Mouse (Mus musculus): ENCODE measurements around the gene Cspg5. TPM values are rescaled to one million over a fixed set of nuclear protein-coding genes. Genes with fewer than 3 reads are reported as not detected.

Cspg5 gene
- total and polyA plus RNA-seq, 3 experiments = 0.40 to 0.72 (median 0.49) TPM

GRCm38 (mm10) chr9:110244567-110244888 is 945 bp downstream of the Cspg5 start:
- DNase-seq (ENCODE audit: extremely low read depth) = no peak
- Histone ChIP-seq H3K36me3 (replicated peaks in 1 of 2; ENCODE audit: control insufficient read depth in 1 of 2, insufficient read depth in 1 of 2, low read length in 1 of 2) (peaks cover 17 to 66% of the 10 kb centered on the region in 2 experiments), H3K79me2 (replicated peaks; ENCODE audit: control insufficient read depth, extremely low read depth, insufficient read depth, poor library complexity, severe bottlenecking) (no peaks in the 10 kb centered on the region), H3K27me3 (replicated peaks) (no peaks in the 10 kb centered on the region), H3K4me2 (ENCODE audit: insufficient read depth, low read depth, poor library complexity, severe bottlenecking) (no peak overlapping the region), H3K27ac (ENCODE audit: insufficient read depth, low read depth) (no peak overlapping the region), H3K4me1 (ENCODE audit: control insufficient read depth in 1 of 2, insufficient read depth in 2 of 2) (peaks cover 0 to 6% of the 10 kb centered on the region in 2 experiments; a peak in 2 of 4 replicates), H3K9ac (ENCODE audit: insufficient read depth, low read depth) (no peak overlapping the region), H3K9me3 (replicated peaks; ENCODE audit: low read length) (peaks cover 8% of the 10 kb centered on the region), H3K4me3 (replicated peaks in 1 of 3; ENCODE audit: low read depth in 2 of 3, low read length in 2 of 3, poor library complexity in 1 of 3) (no peak overlapping the region)
- dilution Hi-C loops (cut with MboI; ENCODE audit: extremely low pct_ligation_motif_present, extremely low pct_unique_long_range_greater_than_20kb, low sequenced_read_pairs) = no loop called here
- in situ Hi-C loops (cut with MboI; ENCODE audit: low pct_ligation_motif_present, low pct_unique_long_range_greater_than_20kb, low sequenced_read_pairs) = no loop called here
- TF ChIP-seq ZMIZ1 (IDR thresholded peaks at IDR 0.05; ENCODE audit: low read depth, low read length) (no peak), ZNF384 (IDR thresholded peaks at IDR 0.05; ENCODE audit: low read depth, low read length) (no peak), TCF12 (IDR thresholded peaks at IDR 0.05; ENCODE audit: low read depth, low read length) (no peak), ETS1 (conservative IDR thresholded peaks at IDR 0.05; ENCODE audit: low read depth, low read length) (no peak), CHD1 (IDR thresholded peaks at IDR 0.05; ENCODE audit: low read depth, low read length) (no peak)

- Histone ChIP-seq H3K4me2 (ENCODE audit: insufficient read depth, low read depth, poor library complexity, severe bottlenecking) (no peak overlapping the region), H3K27me3 (replicated peaks) (no peaks in the 10 kb centered on the region), H3K9me3 (replicated peaks; ENCODE audit: low read length) (peaks cover 8% of the 10 kb centered on the region), H3K36me3 (replicated peaks in 1 of 2; ENCODE audit: control insufficient read depth in 1 of 2, insufficient read depth in 1 of 2, low read length in 1 of 2) (peaks cover 15 to 66% of the 10 kb centered on the region in 2 experiments), H3K27ac (ENCODE audit: insufficient read depth, low read depth) (no peak overlapping the region), H3K9ac (ENCODE audit: insufficient read depth, low read depth) (no peak overlapping the region), H3K79me2 (replicated peaks; ENCODE audit: control insufficient read depth, extremely low read depth, insufficient read depth, poor library complexity, severe bottlenecking) (no peaks in the 10 kb centered on the region), H3K4me1 (ENCODE audit: control insufficient read depth in 1 of 2, insufficient read depth in 2 of 2) (peaks cover 0 to 6% of the 10 kb centered on the region in 2 experiments; a peak in 2 of 4 replicates), H3K4me3 (replicated peaks in 1 of 3; ENCODE audit: low read depth in 2 of 3, low read length in 2 of 3, poor library complexity in 1 of 3) (no peak overlapping the region)
- dilution Hi-C loops (cut with MboI; ENCODE audit: extremely low pct_ligation_motif_present, extremely low pct_unique_long_range_greater_than_20kb, low sequenced_read_pairs) (no loop called here), in situ Hi-C loops (cut with MboI; ENCODE audit: low pct_ligation_motif_present, low pct_unique_long_range_greater_than_20kb, low sequenced_read_pairs) (no loop called here)
- no peak for DNase-seq (ENCODE audit: extremely low read depth)
- TF ChIP-seq MAX (IDR thresholded peaks at IDR 0.05; ENCODE audit: low read length) (no peak), CTCF (conservative IDR thresholded peaks at IDR 0.05 in 1 of 2, IDR thresholded peaks at IDR 0.05 in 1 of 2; ENCODE audit: low read depth in 2 of 2, low read length in 2 of 2) (no peak)
Measured at GRCm38 (mm10) chr9:110244889-110245589, 1.5 kb downstream of the Cspg5 start.

GRCm38 (mm10) chr9:110245590-110246320 is 2.2 kb downstream of the Cspg5 start:
- no peak overlapping the region for H3K27ac ChIP-seq (ENCODE audit: insufficient read depth, low read depth)
- H3K79me2 ChIP-seq (replicated peaks; ENCODE audit: control insufficient read depth, extremely low read depth, insufficient read depth, poor library complexity, severe bottlenecking) = no peaks in the 10 kb centered on the region
- no peak overlapping the region for H3K4me3 ChIP-seq (replicated peaks in 1 of 3; ENCODE audit: low read depth in 2 of 3, low read length in 2 of 3, poor library complexity in 1 of 3)
- DNase-seq (ENCODE audit: extremely low read depth) = no peak
- peaks cover 0 to 6% of the 10 kb centered on the region in 2 experiments; a peak in 2 of 4 replicates for H3K4me1 ChIP-seq (ENCODE audit: control insufficient read depth in 1 of 2, insufficient read depth in 2 of 2)
- H3K9me3 ChIP-seq (replicated peaks; ENCODE audit: low read length) = peaks cover 8% of the 10 kb centered on the region
- in situ Hi-C loops (cut with MboI; ENCODE audit: low pct_ligation_motif_present, low pct_unique_long_range_greater_than_20kb, low sequenced_read_pairs) = no loop called here
- dilution Hi-C loops (cut with MboI; ENCODE audit: extremely low pct_ligation_motif_present, extremely low pct_unique_long_range_greater_than_20kb, low sequenced_read_pairs) = no loop called here
- TF ChIP-seq NELFE (IDR thresholded peaks at IDR 0.05; ENCODE audit: low read depth, low read length) (no peak), CHD1 (IDR thresholded peaks at IDR 0.05; ENCODE audit: low read depth, low read length) (no peak), MAZ (IDR thresholded peaks at IDR 0.05; ENCODE audit: low read depth, low read length) (no peak), SIN3A (IDR thresholded peaks at IDR 0.05; ENCODE audit: low read length) (no peak), POLR2AphosphoS2 (IDR thresholded peaks at IDR 0.05; ENCODE audit: low read depth, low read length) (no peak), BHLHE40 (IDR thresholded peaks at IDR 0.05; ENCODE audit: low read depth, low read length) (no peak), CHD2 (IDR thresholded peaks at IDR 0.05; ENCODE audit: low read length) (no peak), NRF1 (IDR thresholded peaks at IDR 0.05; ENCODE audit: low read depth, low read length) (no peak), RAD21 (IDR thresholded peaks at IDR 0.05; ENCODE audit: low read depth, low read length) (no peak), USF2 (conservative IDR thresholded peaks at IDR 0.05; ENCODE audit: low read depth, low read length) (no peak)
- no peak overlapping the region for H3K4me2 ChIP-seq (ENCODE audit: insufficient read depth, low read depth, poor library complexity, severe bottlenecking)
- H3K27me3 ChIP-seq (replicated peaks) = no peaks in the 10 kb centered on the region
- H3K9ac ChIP-seq (ENCODE audit: insufficient read depth, low read depth) = no peak overlapping the region
- peaks cover 12 to 60% of the 10 kb centered on the region in 2 experiments for H3K36me3 ChIP-seq (replicated peaks in 1 of 2; ENCODE audit: control insufficient read depth in 1 of 2, insufficient read depth in 1 of 2, low read length in 1 of 2)

Measured in CH12.LX (cell line).